In genomic region chr1:86303063-86303872, GRCm38 (mm10) we compare ENCODE assay signal across 8 mouse cellular contexts. TPM values are rescaled to one million over a fixed set of nuclear protein-coding genes. Genes with fewer than 3 reads are reported as not detected.
A peak's percentile ranks its signal among the peaks of the same experiment; 100 is the strongest.
DNase-seq lines count a peak whose midpoint lies in the region; ATAC-seq lines count a peak whose summit lies in the region.

No protein-coding gene starts in this region.

- peak overlapping the region; percentile 67 for H3K4me3 ChIP-seq in intestine, embryonic 16.5 days (ENCODE audit: low read length)
- peak overlapping the region; percentile 74 for H3K4me3 ChIP-seq in limb, embryonic 12.5 days (replicated peaks)
- H3K4me3 ChIP-seq in midbrain, embryonic 11.5 days (ENCODE audit: low read depth, low read length), result peak overlapping the region; percentile 53

- no peaks in the 10 kb centered on the region for H3K36me3 ChIP-seq in intestine, embryonic 16.5 days (ENCODE audit: control insufficient read depth, insufficient read depth, low read length)
- H3K36me3 ChIP-seq in limb, embryonic 12.5 days, result peaks cover 7% of the 10 kb centered on the region
- H3K36me3 ChIP-seq in midbrain, embryonic 11.5 days (ENCODE audit: control insufficient read depth, insufficient read depth, low read length), result no peaks in the 10 kb centered on the region
- no peaks in the 10 kb centered on the region for H3K36me3 ChIP-seq in splenic B cell, adult 2 months (ENCODE audit: control insufficient read depth, insufficient read depth, low read length, poor library complexity, severe bottlenecking)

- no peak overlapping the region for H3K27ac ChIP-seq in intestine, embryonic 16.5 days (ENCODE audit: low read length)
- H3K27ac ChIP-seq in limb, embryonic 12.5 days, result no peak overlapping the region
- no peak overlapping the region for H3K27ac ChIP-seq in midbrain, embryonic 11.5 days (ENCODE audit: low read depth, low read length)

- H3K9me3 ChIP-seq in intestine, embryonic 16.5 days (ENCODE audit: control insufficient read depth, low read length), result no peaks in the 10 kb centered on the region
- H3K9me3 ChIP-seq in limb, embryonic 12.5 days, result no peaks in the 10 kb centered on the region
- H3K9me3 ChIP-seq in midbrain, embryonic 11.5 days (ENCODE audit: control insufficient read depth, low read length), result no peaks in the 10 kb centered on the region

- 0 out of 2 replicates have a peak, but pooled peaks cover 7% of the 10 kb centered on the region for H3K4me1 ChIP-seq in intestine, embryonic 16.5 days (ENCODE audit: control insufficient read depth, insufficient read depth, low read length)
- peaks cover 39% of the 10 kb centered on the region for H3K4me1 ChIP-seq in limb, embryonic 12.5 days (replicated peaks)
- H3K4me1 ChIP-seq in midbrain, embryonic 11.5 days (ENCODE audit: control insufficient read depth, insufficient read depth, low read length), result peaks cover 12% of the 10 kb centered on the region

- DNase-seq in CD4-positive, CD25-positive, alpha-beta regulatory T cell, adult 2 months (ENCODE audit: low read depth, low spot score), result peak; percentile 18
- peak; percentile 75 to 77 for DNase-seq in cerebellum, postnatal 10 days
- DNase-seq in frontal cortex, postnatal 36 days (ENCODE audit: low spot score in 2 of 2), result peak; percentile 46 to 50
- peak; percentile 97 for DNase-seq in midbrain, embryonic 11.5 days (ENCODE audit: low spot score, missing footprints)
- peak; percentile 56 for DNase-seq in splenic B cell, adult 2 months (ENCODE audit: low read depth, low spot score)

- WGBS in intestine, embryonic 16.5 days, result under 1% methylated on average over 65 of the region's 65 CpGs
- under 1% methylated on average over 65 of the region's 65 CpGs for WGBS in limb, embryonic 12.5 days
- WGBS in midbrain, embryonic 11.5 days, result 1% methylated on average over 62 of the region's 65 CpGs

- no peak for ATAC-seq in CD4-positive, CD25-positive, alpha-beta regulatory T cell, adult 4 months
- peak; percentile 86 for ATAC-seq in intestine, embryonic 16.5 days
- ATAC-seq in limb, embryonic 12.5 days (ENCODE audit: insufficient number of reproducible peaks, insufficient read depth, low FRiP score, low TSS enrichment, low read depth), result peak; percentile 60
- ATAC-seq in midbrain, embryonic 11.5 days (ENCODE audit: low FRiP score), result peak; percentile 79

- peak overlapping the region; percentile 66 for H3K9ac ChIP-seq in intestine, embryonic 16.5 days (ENCODE audit: low read depth, low read length)
- peak overlapping the region; percentile 66 for H3K9ac ChIP-seq in limb, embryonic 12.5 days (replicated peaks)
- H3K9ac ChIP-seq in midbrain, embryonic 11.5 days (ENCODE audit: low read length), result peak overlapping the region; percentile 57

- H3K27me3 ChIP-seq in intestine, embryonic 16.5 days (replicated peaks; ENCODE audit: control insufficient read depth, insufficient read depth, low read length), result peaks cover 16% of the 10 kb centered on the region
- peaks cover 61% of the 10 kb centered on the region for H3K27me3 ChIP-seq in limb, embryonic 12.5 days
- peaks cover 36% of the 10 kb centered on the region for H3K27me3 ChIP-seq in midbrain, embryonic 11.5 days (ENCODE audit: control insufficient read depth, insufficient read depth, low read length)
- H3K27me3 ChIP-seq in splenic B cell, adult 2 months (ENCODE audit: control insufficient read depth, insufficient read depth, low read length, poor library complexity, severe bottlenecking), result no peaks in the 10 kb centered on the region

- H3K4me2 ChIP-seq in intestine, embryonic 16.5 days (ENCODE audit: low read depth, low read length), result peak overlapping the region; percentile 96
- peak overlapping the region; percentile 96 for H3K4me2 ChIP-seq in limb, embryonic 12.5 days
- H3K4me2 ChIP-seq in midbrain, embryonic 11.5 days, result peak overlapping the region; percentile 98

RNA-seq across cellular contexts. Expression of gene B3gnt7, which starts 0.6 kb away (rescaled TPM):
- not detected for polyA plus RNA-seq in CD4-positive, CD25-positive, alpha-beta regulatory T cell, adult 4 months (2017; shearing (Covaris generic))
- 5.3 and 6.7 TPM in 2 replicates for polyA plus RNA-seq in intestine, embryonic 16.5 days (2015; fragmentation: Nextera tagmentation; extraction: Ambion mirVana)
- 5.9 and 7.1 TPM in 2 replicates for polyA plus RNA-seq in limb, embryonic 12.5 days (2016; fragmentation: Nextera tagmentation; extraction: Ambion mirVana)
- 2.0 and 2.5 TPM in 2 replicates for polyA plus RNA-seq in midbrain, embryonic 11.5 days (2014; fragmentation: Nextera tagmentation; extraction: Ambion mirVana)

RNA-seq across cellular contexts. Expression of gene Ncl, which starts 55.9 kb away (rescaled TPM):
- polyA plus RNA-seq in CD4-positive, CD25-positive, alpha-beta regulatory T cell, adult 4 months (2017; shearing (Covaris generic)), result 100 to 1,000 TPM; 304 to 334 TPM
- polyA plus RNA-seq in intestine, embryonic 16.5 days (2015; fragmentation: Nextera tagmentation; extraction: Ambion mirVana), result 355 and 416 TPM in 2 replicates
- 467 and 515 TPM in 2 replicates for polyA plus RNA-seq in limb, embryonic 12.5 days (2016; fragmentation: Nextera tagmentation; extraction: Ambion mirVana)
- 339 and 375 TPM in 2 replicates for polyA plus RNA-seq in midbrain, embryonic 11.5 days (2014; fragmentation: Nextera tagmentation; extraction: Ambion mirVana)

Comparison
In these comparisons a context has a peak if more than half of its experiments do, and no peak if none do; other contexts are left out.
1. DNase-seq: peak in every context shown above with its lines; median percentile 97 in midbrain, embryonic 11.5 days; 76 in cerebellum, postnatal 10 days; 56 in splenic B cell, adult 2 months; 48 in frontal cortex, postnatal 36 days; 18 in CD4-positive, CD25-positive, alpha-beta regulatory T cell, adult 2 months.